Mouse (Mus musculus): ENCODE results near the gene B3gat1. TPM values are rescaled to one million over a fixed set of nuclear protein-coding genes. Genes with fewer than 3 reads are reported as not detected.

Gene B3gat1
- polyA plus RNA-seq, 1 experiment = 0.05 TPM

- TF ChIP-seq POLR2A (IDR thresholded peaks at IDR 0.05; ENCODE audit: control insufficient read depth, extremely low read depth, insufficient read depth, low read length, poor library complexity) = no peak
- no peak for TF ChIP-seq CTCF (IDR thresholded peaks at IDR 0.05; ENCODE audit: borderline replicate concordance, control insufficient read depth, extremely low read depth, insufficient read depth, low read length, poor library complexity)
- no peak for DNase-seq
- Histone ChIP-seq H3K4me3 (ENCODE audit: control insufficient read depth, insufficient read depth, low read length) (no peak overlapping the region), H3K27ac (ENCODE audit: control insufficient read depth, insufficient read depth, low read length) (no peak overlapping the region), H3K27me3 (ENCODE audit: control insufficient read depth, insufficient read depth, low read length) (no peaks in the 10 kb centered on the region; the same call in 1 of the 2 replicates), H3K4me1 (replicated peaks; ENCODE audit: control insufficient read depth, insufficient read depth, low read length) (no peaks in the 10 kb centered on the region), H3K36me3 (ENCODE audit: control insufficient read depth, insufficient read depth, low read length) (no peaks in the 10 kb centered on the region)
- 9% methylated on average over 36 of the region's 37 CpGs for WGBS
These were observed 458 bp downstream of the B3gat1 start for GRCm38 (mm10) chr9:26733986-26734385.

- WGBS = 88% methylated on average over 5 of the region's 5 CpGs
- TF ChIP-seq CTCF (IDR thresholded peaks at IDR 0.05; ENCODE audit: borderline replicate concordance, control insufficient read depth, extremely low read depth, insufficient read depth, low read length, poor library complexity) (no peak), POLR2A (IDR thresholded peaks at IDR 0.05; ENCODE audit: control insufficient read depth, extremely low read depth, insufficient read depth, low read length, poor library complexity) (no peak)
- Histone ChIP-seq H3K4me1 (replicated peaks; ENCODE audit: control insufficient read depth, insufficient read depth, low read length) (no peaks in the 10 kb centered on the region), H3K36me3 (ENCODE audit: control insufficient read depth, insufficient read depth, low read length) (no peaks in the 10 kb centered on the region), H3K4me3 (ENCODE audit: control insufficient read depth, insufficient read depth, low read length) (no peak overlapping the region), H3K27ac (ENCODE audit: control insufficient read depth, insufficient read depth, low read length) (no peak overlapping the region), H3K27me3 (ENCODE audit: control insufficient read depth, insufficient read depth, low read length) (no peaks in the 10 kb centered on the region; the same call in 1 of the 2 replicates)
- DNase-seq = no peak
These were observed 3.6 kb downstream of the B3gat1 start for GRCm38 (mm10) chr9:26737116-26737515.

- Histone ChIP-seq H3K27me3 (ENCODE audit: control insufficient read depth, insufficient read depth, low read length) (no peaks in the 10 kb centered on the region), H3K36me3 (ENCODE audit: control insufficient read depth, insufficient read depth, low read length) (no peaks in the 10 kb centered on the region), H3K27ac (ENCODE audit: control insufficient read depth, insufficient read depth, low read length) (no peak overlapping the region), H3K4me1 (replicated peaks; ENCODE audit: control insufficient read depth, insufficient read depth, low read length) (no peaks in the 10 kb centered on the region), H3K4me3 (ENCODE audit: control insufficient read depth, insufficient read depth, low read length) (no peak overlapping the region)
- no peak for DNase-seq
- 97% methylated on average over 3 of the region's 3 CpGs for WGBS
- no peak for TF ChIP-seq CTCF (IDR thresholded peaks at IDR 0.05; ENCODE audit: borderline replicate concordance, control insufficient read depth, extremely low read depth, insufficient read depth, low read length, poor library complexity)
- TF ChIP-seq POLR2A (IDR thresholded peaks at IDR 0.05; ENCODE audit: control insufficient read depth, extremely low read depth, insufficient read depth, low read length, poor library complexity) = no peak
These were observed 9.3 kb downstream of the B3gat1 start for GRCm38 (mm10) chr9:26742817-26743216.

GRCm38 (mm10) chr9:26747121-26747520 lies 13.6 kb downstream of the B3gat1 start:
- no peak for TF ChIP-seq CTCF (IDR thresholded peaks at IDR 0.05; ENCODE audit: borderline replicate concordance, control insufficient read depth, extremely low read depth, insufficient read depth, low read length, poor library complexity)
- TF ChIP-seq POLR2A (IDR thresholded peaks at IDR 0.05; ENCODE audit: control insufficient read depth, extremely low read depth, insufficient read depth, low read length, poor library complexity) = no peak
- no peak overlapping the region for H3K4me3 ChIP-seq (ENCODE audit: control insufficient read depth, insufficient read depth, low read length)
- no peaks in the 10 kb centered on the region for H3K27me3 ChIP-seq (ENCODE audit: control insufficient read depth, insufficient read depth, low read length)
- no peaks in the 10 kb centered on the region for H3K36me3 ChIP-seq (ENCODE audit: control insufficient read depth, insufficient read depth, low read length)
- whole genome bisulfite sequencing = 78% methylated on average over 4 of the region's 4 CpGs
- DNase-seq = no peak
- no peaks in the 10 kb centered on the region for H3K4me1 ChIP-seq (replicated peaks; ENCODE audit: control insufficient read depth, insufficient read depth, low read length)
- no peak overlapping the region for H3K27ac ChIP-seq (ENCODE audit: control insufficient read depth, insufficient read depth, low read length)

GRCm38 (mm10) chr9:26748893-26749292 lies 15.4 kb downstream of the B3gat1 start:
- Histone ChIP-seq H3K4me1 (replicated peaks; ENCODE audit: control insufficient read depth, insufficient read depth, low read length) (no peaks in the 10 kb centered on the region), H3K4me3 (ENCODE audit: control insufficient read depth, insufficient read depth, low read length) (no peak overlapping the region), H3K36me3 (ENCODE audit: control insufficient read depth, insufficient read depth, low read length) (no peaks in the 10 kb centered on the region), H3K27ac (ENCODE audit: control insufficient read depth, insufficient read depth, low read length) (no peak overlapping the region), H3K27me3 (ENCODE audit: control insufficient read depth, insufficient read depth, low read length) (no peaks in the 10 kb centered on the region)
- no peak for DNase-seq
- TF ChIP-seq POLR2A (IDR thresholded peaks at IDR 0.05; ENCODE audit: control insufficient read depth, extremely low read depth, insufficient read depth, low read length, poor library complexity) (no peak), CTCF (IDR thresholded peaks at IDR 0.05; ENCODE audit: borderline replicate concordance, control insufficient read depth, extremely low read depth, insufficient read depth, low read length, poor library complexity) (no peak)
- 82% methylated on average over 4 of the region's 4 CpGs for WGBS

GRCm38 (mm10) chr9:26760081-26760480 lies 26.6 kb downstream of the B3gat1 start:
- Histone ChIP-seq H3K27ac (ENCODE audit: control insufficient read depth, insufficient read depth, low read length) (no peak overlapping the region), H3K4me1 (replicated peaks; ENCODE audit: control insufficient read depth, insufficient read depth, low read length) (no peaks in the 10 kb centered on the region), H3K4me3 (ENCODE audit: control insufficient read depth, insufficient read depth, low read length) (no peak overlapping the region), H3K36me3 (ENCODE audit: control insufficient read depth, insufficient read depth, low read length) (no peaks in the 10 kb centered on the region), H3K27me3 (ENCODE audit: control insufficient read depth, insufficient read depth, low read length) (no peaks in the 10 kb centered on the region)
- 44% methylated on average over 9 of the region's 9 CpGs for WGBS
- no peak for TF ChIP-seq POLR2A (IDR thresholded peaks at IDR 0.05; ENCODE audit: control insufficient read depth, extremely low read depth, insufficient read depth, low read length, poor library complexity)
- DNase-seq = no peak

GRCm38 (mm10) chr9:26760576-26760975 lies 27.0 kb downstream of the B3gat1 start:
- H3K27ac ChIP-seq (ENCODE audit: control insufficient read depth, insufficient read depth, low read length) = no peak overlapping the region
- no peak overlapping the region for H3K4me3 ChIP-seq (ENCODE audit: control insufficient read depth, insufficient read depth, low read length)
- DNase-seq = no peak
- no peaks in the 10 kb centered on the region for H3K36me3 ChIP-seq (ENCODE audit: control insufficient read depth, insufficient read depth, low read length)
- TF ChIP-seq POLR2A (IDR thresholded peaks at IDR 0.05; ENCODE audit: control insufficient read depth, extremely low read depth, insufficient read depth, low read length, poor library complexity) = no peak
- TF ChIP-seq CTCF (IDR thresholded peaks at IDR 0.05; ENCODE audit: borderline replicate concordance, control insufficient read depth, extremely low read depth, insufficient read depth, low read length, poor library complexity) = no peak
- H3K4me1 ChIP-seq (replicated peaks; ENCODE audit: control insufficient read depth, insufficient read depth, low read length) = no peaks in the 10 kb centered on the region
- H3K27me3 ChIP-seq (ENCODE audit: control insufficient read depth, insufficient read depth, low read length) = no peaks in the 10 kb centered on the region; the same call in 1 of the 2 replicates
- 88% methylated on average over 5 of the region's 5 CpGs for WGBS

All from thymus, adult 2 months (tissue).